Mouse (Mus musculus) layer of hippocampus, postnatal 14 days (tissue): Measurements from ENCODE around the gene Pp2d1. TPM values are rescaled to one million over a fixed set of nuclear protein-coding genes. Genes with fewer than 3 reads are reported as not detected.

ENCODE experiments used
- DNase-seq, 2 experiments: peaks; one replicate each; pipeline ENCODE4 v3.0.0; 2021 to 2022; ENCODE audit warnings: low spot score in 2 of 2, mixed read lengths in 1 of 2
- total RNA-seq, 2 experiments: library from RNA; stranded (reverse); gene quantifications; 2 replicates each; pipeline ENCODE4 v1.2.3; 2021

Gene Pp2d1
- total RNA-seq, 2 experiments from 2014 or later = not detected

DNA sequence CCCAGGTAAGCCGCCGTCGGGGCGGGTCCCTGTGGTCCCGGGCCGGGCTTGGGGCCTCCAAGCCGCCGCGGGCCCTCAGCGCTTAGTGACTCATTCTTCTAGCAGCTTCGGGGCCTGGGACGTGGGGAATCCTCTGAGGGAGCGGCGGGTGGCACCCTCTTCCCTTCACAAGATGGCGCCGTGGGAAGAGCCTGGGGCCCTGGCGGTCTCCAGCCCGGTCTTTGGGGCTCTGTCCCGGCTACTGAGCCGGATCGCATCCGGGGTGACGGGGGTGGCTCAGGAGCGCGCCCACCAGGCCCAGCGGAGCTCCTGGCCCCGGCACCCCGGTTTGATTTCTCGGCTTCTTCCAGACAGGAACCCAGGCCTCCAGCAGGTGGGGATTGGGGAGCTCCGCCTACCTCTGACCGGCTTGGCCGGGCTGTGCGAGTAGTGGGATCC lies 59.6 kb downstream of the Pp2d1 start:
- peak; percentile 43 to 68 for DNase-seq

GRCm38 (mm10) chr17:53478858-53479603 lies 60.2 kb downstream of the Pp2d1 start, which contains the start of gene Rab5a:
Gene Rab5a (plus strand): TSS chr17:53479234.
- DNase-seq = peak; percentile 99

- DNase-seq = no peak
These were observed 61.0 kb downstream of the Pp2d1 start for GRCm38 (mm10) chr17:53478066-53478857.

DNA sequence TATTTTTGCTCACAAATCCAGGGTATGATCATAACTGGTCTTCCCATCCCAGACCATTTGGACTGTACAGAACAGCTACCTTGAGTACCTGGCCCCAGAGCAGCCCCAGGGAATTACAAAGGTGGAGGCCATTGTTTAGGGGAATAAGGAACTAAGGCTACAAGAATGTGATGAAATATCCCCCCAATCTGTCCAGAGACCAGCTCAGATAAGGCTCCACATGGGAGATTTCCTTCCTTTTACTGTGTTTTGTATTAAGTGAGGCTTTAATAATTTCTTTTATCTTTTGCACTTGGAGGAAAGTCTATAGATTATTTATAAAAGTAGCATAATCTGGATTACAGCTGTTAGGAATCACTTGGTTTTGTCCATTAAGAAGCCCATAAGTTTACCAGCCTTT lies 70.6 kb downstream of the Pp2d1 start:
- no peak for DNase-seq

DNA sequence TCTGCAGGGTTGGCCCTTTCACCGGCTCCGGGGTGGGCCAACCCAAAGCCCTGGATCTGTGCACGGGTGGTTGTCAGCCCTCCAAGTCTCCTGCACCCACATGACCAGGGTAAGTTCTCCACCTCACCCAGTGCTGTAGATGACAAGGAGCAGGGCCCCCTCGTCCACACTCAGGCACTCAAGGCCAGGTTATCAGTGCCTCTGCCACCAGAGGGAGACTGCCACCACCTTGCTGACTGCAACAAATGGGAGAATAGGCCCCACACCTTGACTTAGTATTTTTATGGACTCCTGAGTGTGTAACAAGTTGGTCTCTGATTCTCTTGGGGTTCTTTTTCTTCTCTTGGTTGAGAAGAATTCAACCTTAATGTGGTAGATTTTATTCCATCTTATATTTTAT lies 73.7 kb downstream of the Pp2d1 start:
- no peak for DNase-seq

- no peak for DNase-seq
These were observed 75.8 kb downstream of the Pp2d1 start for GRCm38 (mm10) chr17:53463496-53463840.

DNA sequence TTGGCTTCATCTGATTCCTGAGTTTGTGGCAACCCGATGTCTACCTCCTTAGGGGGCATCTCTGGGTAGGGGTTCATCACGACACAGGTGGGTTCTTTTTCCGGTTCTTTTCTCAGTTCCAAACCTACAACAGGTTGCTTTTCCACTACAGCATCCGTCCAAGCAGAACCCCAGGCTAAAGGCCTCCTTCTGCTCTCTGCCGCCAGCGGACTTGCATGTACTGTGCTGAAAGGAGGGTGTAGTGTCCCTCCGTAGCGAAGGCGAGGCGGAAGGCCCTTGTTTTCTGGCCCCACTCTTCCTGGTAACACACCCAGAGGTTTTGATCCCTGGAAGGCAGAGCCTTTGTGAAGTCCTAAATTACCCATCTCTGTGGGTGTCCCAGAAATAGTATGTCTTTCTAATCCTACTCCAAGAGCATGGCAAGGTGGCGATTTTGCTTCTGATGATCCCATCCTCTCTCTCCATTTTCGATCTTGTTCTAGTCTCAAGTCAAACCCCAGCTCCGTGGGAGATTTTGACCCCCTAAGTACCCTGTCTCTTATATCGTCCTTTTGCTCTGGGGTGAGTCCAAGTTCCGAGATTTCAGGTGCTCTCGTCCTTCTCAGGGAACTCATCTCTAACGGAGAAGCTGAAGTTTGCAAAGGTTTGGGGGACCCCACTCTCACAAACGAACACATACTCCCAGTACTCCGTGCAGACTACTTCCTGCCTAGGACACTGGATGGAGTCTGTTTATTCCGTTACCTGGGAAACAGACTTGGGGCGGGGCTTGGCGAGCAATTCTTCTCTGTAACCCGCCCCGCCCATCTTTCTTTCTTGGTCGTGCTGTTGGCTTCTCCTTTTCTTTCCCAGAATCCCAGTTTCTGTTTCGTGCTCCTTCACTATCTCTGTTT lies 76.4 kb downstream of the Pp2d1 start, which contains the start of gene Efhb:
Efhb (minus strand) TSS at position 719 of the 893 bp plus-strand sequence.
- DNase-seq = peak; percentile 49 to 68

Other genes with a start within 250 kb of the Pp2d1 start
- gene Efhb, start 76.1 kb downstream of the Pp2d1 start, total RNA-seq = under 1 TPM; 0.41 to 0.78 TPM
- gene Rab5a, start 60.2 kb downstream of the Pp2d1 start, total RNA-seq = 100 to 1,000 TPM; 115 to 128 TPM
- 10 to 100 TPM; 13.4 to 15.5 TPM for gene Kat2b, start 27.4 kb upstream of the Pp2d1 start, total RNA-seq
- gene Sgo1, start 149.9 kb upstream of the Pp2d1 start, total RNA-seq = under 1 TPM; 0.55 to 0.71 TPM